Mouse (Mus musculus): ENCODE measurements around the gene Cldn19.

GRCm38 (mm10) chr4:119233256-119233901 lies 21.8 kb upstream of the Cldn19 start:
- no peak for TF ChIP-seq POLR2A (IDR thresholded peaks at IDR 0.05; ENCODE audit: extremely low read depth, insufficient read depth, low read length)
- TF ChIP-seq CTCF (IDR thresholded peaks at IDR 0.05; ENCODE audit: low read depth, low read length) = no peak; the same call in 1 of the 2 replicates
